Mouse (Mus musculus) frontal cortex, postnatal 25 days (tissue): ENCODE results near the gene Il20ra.

ENCODE experiments used
- DNase-seq, 2 experiments: peaks; one replicate each; pipeline ENCODE4 v3.0.0; 2022; ENCODE audit warnings: low spot score in 2 of 2

Il20ra gene

DNA sequence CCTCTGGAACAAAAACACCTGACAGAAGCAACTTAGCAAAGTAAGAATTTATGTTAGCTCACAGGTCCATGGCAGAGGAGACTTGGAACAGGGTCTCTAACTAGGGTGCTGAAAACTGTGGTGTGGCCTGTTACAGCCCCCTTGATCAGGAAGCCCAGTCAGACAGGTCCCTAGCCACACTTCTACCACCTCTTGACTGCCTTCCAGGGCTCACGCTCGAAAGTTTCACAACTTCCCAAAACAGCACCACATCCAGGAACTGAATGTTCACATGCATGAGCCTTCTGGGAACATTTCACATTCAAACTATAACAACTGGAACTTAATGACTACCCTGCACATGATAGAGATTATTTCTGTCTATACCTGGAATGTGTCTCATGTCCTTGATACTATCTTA, 53.1 kb downstream of the Il20ra start:
- no peak for DNase-seq

DNA sequence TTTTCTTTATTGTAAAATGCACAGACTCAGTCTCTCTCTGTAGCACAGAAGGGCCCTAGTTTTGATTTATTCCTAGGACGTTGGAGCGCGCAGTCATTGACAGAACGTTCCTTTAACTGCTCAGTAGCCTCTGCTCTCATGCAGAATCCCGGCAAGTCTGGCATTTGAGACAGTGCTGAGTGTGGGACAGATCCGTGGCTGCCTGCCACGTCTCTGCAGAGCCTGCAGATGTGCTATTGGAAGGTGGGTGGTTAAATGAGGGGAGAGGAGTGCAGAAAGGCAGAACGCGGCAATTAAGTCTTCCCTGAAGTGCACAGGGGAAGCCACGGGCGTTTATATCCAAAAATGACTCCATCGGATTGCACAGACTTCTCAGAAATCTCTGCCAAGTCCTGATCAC, 66.7 kb downstream of the Il20ra start:
- peak; percentile 8 to 22 for DNase-seq

- DNase-seq: peak in 1 of 2 experiments; percentile 14
Measured at GRCm38 (mm10) chr10:19781365-19781764, 69.0 kb downstream of the Il20ra start.

GRCm38 (mm10) chr10:19794996-19795395, 82.6 kb downstream of the Il20ra start:
- no peak for DNase-seq

GRCm38 (mm10) chr10:19802958-19803357, 90.6 kb downstream of the Il20ra start:
- DNase-seq: no peak

GRCm38 (mm10) chr10:19804763-19805162, 92.4 kb downstream of the Il20ra start:
- no peak for DNase-seq
